Mouse (Mus musculus): ENCODE data around the gene Dlg2. TPM values are rescaled to one million over a fixed set of nuclear protein-coding genes. Genes with fewer than 3 reads are reported as not detected.

The Dlg2 gene
- polyA plus RNA-seq, 1 experiment = 1.3 TPM

DNA sequence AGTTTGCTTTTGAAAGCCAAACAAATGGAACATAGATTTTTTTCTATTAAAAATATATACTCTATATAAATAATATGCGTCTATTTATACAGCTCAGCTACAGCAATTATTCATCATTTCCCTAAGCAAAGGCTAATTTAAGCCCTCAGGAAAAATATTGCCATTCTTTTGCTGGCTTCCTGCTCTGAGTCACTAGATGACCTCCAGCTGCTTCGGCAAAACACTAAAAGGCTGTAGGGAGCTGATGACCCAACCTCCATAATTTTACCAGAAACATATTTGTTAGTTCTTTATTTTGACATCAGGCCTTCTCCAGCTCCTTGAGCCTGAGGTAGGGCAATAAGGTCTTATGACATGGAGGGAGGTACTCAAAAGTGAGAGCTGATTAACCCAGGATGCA is 1426.0 kb downstream of the Dlg2 start:
- Histone ChIP-seq H3K4me3 (replicated peaks; ENCODE audit: extremely low read depth, low read depth, low read length) (no peak overlapping the region), H3K4me1 (ENCODE audit: control insufficient read depth, insufficient read depth, low read length) (no peaks in the 10 kb centered on the region)
- no peak for DNase-seq
- TF ChIP-seq CTCF (IDR thresholded peaks at IDR 0.05; ENCODE audit: insufficient read depth, low read length) = no peak
- no peak for TF ChIP-seq POLR2A (IDR thresholded peaks at IDR 0.05; ENCODE audit: borderline replicate concordance, extremely low read depth, low read depth, low read length)
- WGBS = 39% methylated on average over 2 of the region's 2 CpGs

DNA sequence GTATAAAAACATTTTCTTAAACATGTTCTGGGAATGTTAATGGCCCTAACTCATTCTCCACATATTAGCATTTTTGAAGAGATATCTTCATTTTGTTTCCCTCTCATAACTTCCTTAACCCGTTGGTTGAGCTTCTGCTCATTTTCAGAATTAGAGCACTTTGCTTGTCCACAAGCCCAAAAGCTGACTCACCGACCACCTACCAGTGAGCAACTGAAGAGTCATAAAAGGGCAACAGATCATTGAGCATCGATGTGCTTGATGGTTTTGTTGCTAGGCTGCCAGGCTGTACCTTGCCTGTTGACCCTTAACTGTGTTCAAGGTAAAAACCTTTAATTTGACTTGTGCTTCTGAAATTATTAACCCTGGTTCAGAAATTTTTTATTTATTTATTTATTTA is 1440.3 kb downstream of the Dlg2 start:
- Histone ChIP-seq H3K4me3 (replicated peaks; ENCODE audit: extremely low read depth, low read depth, low read length) (no peak overlapping the region), H3K4me1 (ENCODE audit: control insufficient read depth, insufficient read depth, low read length) (no peaks in the 10 kb centered on the region)
- DNase-seq = no peak
- 83% methylated on average over 3 of the region's 3 CpGs for WGBS
- TF ChIP-seq CTCF (IDR thresholded peaks at IDR 0.05; ENCODE audit: insufficient read depth, low read length) (no peak), POLR2A (IDR thresholded peaks at IDR 0.05; ENCODE audit: borderline replicate concordance, extremely low read depth, low read depth, low read length) (no peak)

DNA sequence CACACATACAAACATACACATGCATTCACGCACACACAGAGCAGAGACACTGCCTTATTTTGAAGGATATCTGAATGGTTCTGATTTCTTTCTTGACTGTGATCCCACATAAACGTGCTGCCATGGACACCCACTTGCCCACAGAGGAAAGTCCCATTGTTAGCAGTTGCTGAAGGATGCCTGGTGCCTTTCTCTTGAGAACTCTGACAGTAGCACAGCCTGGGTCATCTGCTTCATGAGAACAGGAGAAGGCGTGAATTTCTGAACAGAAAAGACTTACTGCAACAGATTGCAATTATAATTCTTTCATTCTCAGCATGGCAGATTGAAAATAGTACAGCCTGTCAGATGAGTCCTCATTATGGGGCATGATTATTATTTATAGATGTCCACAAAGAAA is 1442.6 kb downstream of the Dlg2 start:
- WGBS = 67% methylated on average over 3 of the region's 3 CpGs
- no peaks in the 10 kb centered on the region for H3K4me1 ChIP-seq (ENCODE audit: control insufficient read depth, insufficient read depth, low read length)
- no peak overlapping the region for H3K4me3 ChIP-seq (replicated peaks; ENCODE audit: extremely low read depth, low read depth, low read length)
- DNase-seq = no peak
- TF ChIP-seq CTCF (IDR thresholded peaks at IDR 0.05; ENCODE audit: insufficient read depth, low read length) (no peak), POLR2A (IDR thresholded peaks at IDR 0.05; ENCODE audit: borderline replicate concordance, extremely low read depth, low read depth, low read length) (no peak)

DNA sequence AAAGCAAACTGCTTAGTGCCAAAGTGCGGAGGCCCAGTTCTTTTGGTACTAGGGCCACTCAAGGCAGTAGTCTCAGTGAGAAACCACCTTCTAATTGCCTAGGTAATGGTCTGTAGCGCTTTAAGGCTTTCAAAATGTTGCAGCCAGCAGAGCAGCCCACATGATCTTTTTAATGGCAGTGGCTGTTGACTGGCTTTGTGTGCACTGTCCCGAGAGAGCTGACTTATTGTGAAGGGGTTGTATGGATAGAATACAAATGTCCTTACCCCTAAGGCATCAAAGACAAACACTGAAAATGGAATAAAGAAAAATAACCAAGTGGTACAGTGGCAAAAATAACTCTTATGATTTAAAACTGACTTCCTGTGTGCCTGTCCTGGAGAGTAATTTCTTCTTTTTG is 1443.3 kb downstream of the Dlg2 start:
- H3K4me3 ChIP-seq (replicated peaks; ENCODE audit: extremely low read depth, low read depth, low read length) = no peak overlapping the region
- TF ChIP-seq POLR2A (IDR thresholded peaks at IDR 0.05; ENCODE audit: borderline replicate concordance, extremely low read depth, low read depth, low read length) (no peak), CTCF (IDR thresholded peaks at IDR 0.05; ENCODE audit: insufficient read depth, low read length) (no peak)
- DNase-seq = no peak
- 78% methylated on average over 3 of the region's 3 CpGs for WGBS
- no peaks in the 10 kb centered on the region for H3K4me1 ChIP-seq (ENCODE audit: control insufficient read depth, insufficient read depth, low read length)

DNA sequence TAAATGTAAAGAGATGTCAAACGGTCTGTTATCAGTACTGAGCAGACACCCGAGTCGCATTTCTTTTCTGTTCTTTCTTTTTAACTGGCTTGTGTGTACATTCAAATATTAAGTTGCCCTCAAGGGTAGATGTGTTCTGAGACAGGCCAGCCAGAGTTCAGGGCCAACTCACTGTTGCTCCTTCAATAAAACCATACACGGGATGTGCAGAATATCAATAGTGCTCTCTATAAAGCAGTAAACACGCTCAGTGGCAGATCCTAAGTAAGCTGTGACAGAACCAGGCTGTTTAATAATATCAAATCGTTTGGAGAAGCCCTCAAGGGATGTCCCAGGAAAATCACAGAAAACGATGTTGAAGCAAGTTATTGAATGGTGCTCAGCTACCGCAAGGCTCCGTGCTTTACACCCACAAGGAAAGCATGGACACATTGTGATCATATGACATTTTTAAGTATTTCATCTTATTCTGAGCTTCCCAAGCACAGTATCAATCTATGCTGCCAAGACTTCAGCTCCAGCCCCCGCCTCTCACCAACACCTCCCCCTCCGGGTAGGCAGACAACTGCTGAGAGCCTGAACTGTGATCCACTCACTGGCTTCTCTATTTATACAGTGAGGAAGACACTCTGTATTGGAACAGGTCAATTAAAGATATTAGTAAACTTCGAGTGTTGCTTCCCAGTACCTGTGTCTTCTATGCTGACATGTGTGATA is 1458.6 kb downstream of the Dlg2 start:
- TF ChIP-seq POLR2A (IDR thresholded peaks at IDR 0.05; ENCODE audit: borderline replicate concordance, extremely low read depth, low read depth, low read length) = no peak
- TF ChIP-seq CTCF (IDR thresholded peaks at IDR 0.05; ENCODE audit: insufficient read depth, low read length) = no peak
- Histone ChIP-seq H3K4me1 (ENCODE audit: control insufficient read depth, insufficient read depth, low read length) (no peaks in the 10 kb centered on the region), H3K4me3 (replicated peaks; ENCODE audit: extremely low read depth, low read depth, low read length) (no peak overlapping the region)
- WGBS = 41% methylated on average over 12 of the region's 12 CpGs
- no peak for DNase-seq

DNA sequence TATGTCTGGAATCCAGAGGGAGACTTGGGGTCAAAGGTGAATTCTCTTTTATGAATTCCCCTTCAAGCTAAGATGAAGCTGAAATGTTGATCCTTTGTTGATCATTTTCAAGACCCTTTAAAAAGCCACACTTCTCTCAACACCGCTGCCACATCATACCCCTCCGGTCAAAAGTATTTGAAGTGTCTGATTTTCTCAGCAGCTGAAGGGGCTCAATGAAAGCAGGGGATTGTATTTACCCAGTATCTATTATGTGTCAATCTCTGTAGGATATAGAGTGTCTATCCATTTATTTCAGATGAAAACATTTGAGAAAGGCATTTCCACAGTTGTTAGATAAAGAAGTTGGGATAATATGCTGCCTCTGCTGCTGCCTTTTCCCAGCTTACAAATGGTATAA is 1459.7 kb downstream of the Dlg2 start:
- TF ChIP-seq CTCF (IDR thresholded peaks at IDR 0.05; ENCODE audit: insufficient read depth, low read length) (no peak), POLR2A (IDR thresholded peaks at IDR 0.05; ENCODE audit: borderline replicate concordance, extremely low read depth, low read depth, low read length) (no peak)
- no peak for DNase-seq
- H3K4me1 ChIP-seq (ENCODE audit: control insufficient read depth, insufficient read depth, low read length) = no peaks in the 10 kb centered on the region
- no peak overlapping the region for H3K4me3 ChIP-seq (replicated peaks; ENCODE audit: extremely low read depth, low read depth, low read length)
- WGBS = 55% methylated on average over 2 of the region's 2 CpGs

DNA sequence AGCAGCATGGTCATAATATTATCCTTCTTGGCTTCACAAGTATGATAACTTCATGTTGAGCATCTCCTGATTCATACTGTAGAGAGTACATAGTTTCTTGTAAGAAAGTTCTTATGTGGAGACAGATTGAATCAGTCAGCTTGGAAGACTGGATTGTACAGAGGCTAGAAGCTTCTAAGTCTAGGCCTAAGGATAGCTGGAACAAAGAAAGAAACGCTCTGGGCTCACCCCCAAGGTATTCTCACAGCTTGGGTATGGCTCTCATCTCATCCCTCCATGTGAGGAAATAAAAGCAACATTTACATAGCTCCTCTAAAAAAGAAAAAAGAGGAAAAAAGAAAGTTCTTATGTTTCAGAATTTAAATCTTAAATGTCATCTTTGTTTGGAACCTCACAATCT is 1466.8 kb downstream of the Dlg2 start:
- DNase-seq = no peak
- Histone ChIP-seq H3K4me1 (ENCODE audit: control insufficient read depth, insufficient read depth, low read length) (no peaks in the 10 kb centered on the region), H3K4me3 (replicated peaks; ENCODE audit: extremely low read depth, low read depth, low read length) (no peak overlapping the region)
- TF ChIP-seq POLR2A (IDR thresholded peaks at IDR 0.05; ENCODE audit: borderline replicate concordance, extremely low read depth, low read depth, low read length) (no peak), CTCF (IDR thresholded peaks at IDR 0.05; ENCODE audit: insufficient read depth, low read length) (no peak)
- 73% methylated on average over 1 of the region's 1 CpGs for WGBS

DNA sequence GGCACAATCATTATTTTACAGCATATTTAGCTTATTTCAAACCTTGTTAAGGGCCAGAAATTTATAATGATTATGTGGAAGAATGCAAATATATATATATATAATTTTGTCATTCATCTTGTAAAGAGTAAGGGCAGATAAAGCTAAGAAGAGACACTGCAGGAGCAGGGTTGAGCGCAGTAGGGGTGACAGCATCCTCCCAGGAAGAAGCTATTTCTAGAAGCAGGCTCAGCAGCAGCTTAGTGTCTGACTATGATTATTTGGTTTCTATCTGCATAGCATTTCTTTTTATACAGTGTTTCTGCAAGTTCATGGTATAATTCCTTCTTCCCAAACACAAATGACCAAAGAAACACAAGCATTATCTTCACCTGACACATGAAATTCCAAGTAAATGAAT is 1479.1 kb downstream of the Dlg2 start:
- 92% methylated on average over 1 of the region's 1 CpGs for WGBS
- no peak overlapping the region for H3K4me3 ChIP-seq (replicated peaks; ENCODE audit: extremely low read depth, low read depth, low read length)
- DNase-seq = no peak
- no peak for TF ChIP-seq POLR2A (IDR thresholded peaks at IDR 0.05; ENCODE audit: borderline replicate concordance, extremely low read depth, low read depth, low read length)
- TF ChIP-seq CTCF (IDR thresholded peaks at IDR 0.05; ENCODE audit: insufficient read depth, low read length) = no peak
- H3K4me1 ChIP-seq (ENCODE audit: control insufficient read depth, insufficient read depth, low read length) = no peaks in the 10 kb centered on the region

DNA sequence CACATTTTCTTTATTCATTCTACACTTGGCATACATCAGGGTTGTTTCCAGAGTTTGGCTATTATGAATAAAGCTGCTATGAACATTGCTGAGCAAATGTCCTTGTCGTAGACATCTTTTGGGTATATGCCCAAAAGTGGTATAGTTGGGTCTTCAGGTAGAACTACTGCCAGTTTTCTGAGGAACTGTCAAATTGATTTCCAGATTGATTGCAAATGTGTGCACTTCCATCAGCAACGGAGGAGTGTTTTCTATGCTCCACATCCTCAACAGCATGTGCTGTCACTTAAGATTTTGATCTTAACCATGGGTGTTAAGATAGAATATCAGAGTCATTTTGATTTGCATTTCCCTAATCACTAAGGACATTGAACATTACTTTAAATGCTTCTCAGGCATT is 1486.5 kb downstream of the Dlg2 start:
- no peak overlapping the region for H3K4me3 ChIP-seq (replicated peaks; ENCODE audit: extremely low read depth, low read depth, low read length)
- H3K4me1 ChIP-seq (ENCODE audit: control insufficient read depth, insufficient read depth, low read length) = no peaks in the 10 kb centered on the region
- TF ChIP-seq POLR2A (IDR thresholded peaks at IDR 0.05; ENCODE audit: borderline replicate concordance, extremely low read depth, low read depth, low read length) (no peak), CTCF (IDR thresholded peaks at IDR 0.05; ENCODE audit: insufficient read depth, low read length) (no peak)
- WGBS = 82% methylated on average over 2 of the region's 2 CpGs
- no peak for DNase-seq

DNA sequence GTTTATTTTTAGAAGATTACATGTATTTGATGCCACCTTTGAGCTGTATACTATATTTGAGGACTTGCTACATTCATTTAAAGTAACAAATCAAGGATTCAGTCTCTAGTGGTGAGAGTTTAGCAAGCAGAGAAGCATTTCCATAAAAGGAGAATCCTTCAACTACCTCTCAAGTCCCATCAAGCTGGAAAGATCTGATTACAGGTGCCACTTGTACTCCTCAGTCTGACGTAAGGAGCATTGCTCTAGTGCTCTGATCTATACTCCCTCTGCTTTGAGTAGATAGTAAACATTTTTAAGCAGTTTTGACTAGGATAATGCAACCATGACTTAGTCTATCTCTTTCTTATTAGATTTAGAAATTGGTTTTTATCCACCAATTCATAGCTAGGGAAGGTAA is 1496.5 kb downstream of the Dlg2 start:
- no peak for DNase-seq
- Histone ChIP-seq H3K4me1 (ENCODE audit: control insufficient read depth, insufficient read depth, low read length) (no peaks in the 10 kb centered on the region), H3K4me3 (replicated peaks; ENCODE audit: extremely low read depth, low read depth, low read length) (no peak overlapping the region)
- TF ChIP-seq POLR2A (IDR thresholded peaks at IDR 0.05; ENCODE audit: borderline replicate concordance, extremely low read depth, low read depth, low read length) (no peak), CTCF (IDR thresholded peaks at IDR 0.05; ENCODE audit: insufficient read depth, low read length) (no peak)
- WGBS = 62% methylated on average over 1 of the region's 1 CpGs
